In the genomic region with DNA sequence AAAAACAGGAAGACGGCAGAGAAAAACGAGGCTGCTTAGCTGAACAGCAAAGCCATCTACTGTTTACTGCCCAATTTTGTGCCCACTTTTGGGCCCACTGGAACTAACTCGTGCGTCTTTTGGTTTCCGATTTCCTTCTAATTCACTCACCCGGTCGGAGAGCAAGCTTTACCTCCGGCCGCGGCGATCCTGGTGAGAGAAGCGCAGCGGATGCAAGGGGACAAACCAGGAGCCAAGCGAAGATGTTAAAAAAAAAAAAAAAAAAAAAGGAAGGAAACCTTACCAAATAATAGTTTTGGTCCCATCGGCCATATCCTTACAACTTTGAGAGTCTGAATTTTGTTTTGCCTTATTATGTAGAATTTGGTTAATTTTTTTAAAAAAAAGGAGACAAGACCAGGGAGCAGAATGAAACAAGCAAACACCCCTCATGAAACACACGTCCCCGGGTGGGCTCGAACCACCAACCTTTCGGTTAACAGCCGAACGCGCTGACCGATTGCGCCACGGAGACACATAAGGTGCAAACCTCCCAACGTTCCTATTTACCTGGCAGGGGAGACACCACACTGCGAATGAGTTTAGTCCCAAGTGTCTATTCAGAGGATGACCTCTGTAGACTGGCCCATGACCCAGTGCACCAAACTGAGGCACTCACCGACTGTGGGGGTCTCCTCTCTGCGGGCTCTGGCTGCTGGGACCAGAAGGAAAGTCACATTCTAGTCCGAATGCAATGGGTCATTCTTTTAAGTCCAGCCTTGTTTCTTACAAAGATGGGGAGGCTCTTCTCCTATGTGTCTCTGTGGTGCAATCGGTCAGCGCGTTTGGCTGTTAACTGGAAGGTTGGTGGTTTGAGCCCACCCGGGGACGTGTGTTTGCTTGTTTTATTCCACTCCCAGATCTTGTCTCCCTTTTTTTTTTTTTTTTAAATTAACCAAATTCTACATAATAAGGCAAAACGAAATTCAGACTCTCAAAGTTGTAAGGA, we compare ENCODE assay signal across 8 mouse cellular contexts. TPM values are rescaled to one million over a fixed set of nuclear protein-coding genes. Genes with fewer than 3 reads are reported as not detected.
DNase-seq lines count a peak whose midpoint lies in the region; ATAC-seq lines count a peak whose summit lies in the region.

No protein-coding gene starts in this region.

- H3K4me2 ChIP-seq in hindbrain, embryonic 14.5 days (replicated peaks), result no peak overlapping the region

- no peak overlapping the region for H3K4me3 ChIP-seq in hindbrain, embryonic 14.5 days (replicated peaks; ENCODE audit: low read length)

- no peaks in the 10 kb centered on the region for H3K36me3 ChIP-seq in hindbrain, embryonic 14.5 days (replicated peaks; ENCODE audit: control insufficient read depth, insufficient read depth)

- H3K4me1 ChIP-seq in hindbrain, embryonic 14.5 days (replicated peaks; ENCODE audit: control insufficient read depth, insufficient read depth, low read length), result no peaks in the 10 kb centered on the region

- H3K27ac ChIP-seq in hindbrain, embryonic 14.5 days, result no peak overlapping the region

- no peak overlapping the region for H3K9ac ChIP-seq in hindbrain, embryonic 14.5 days

- DNase-seq in kidney, adult 18-20 months, result peak; percentile 24
- DNase-seq in kidney, adult 11 months, result no peak
- DNase-seq in Muller cell, postnatal 12 days (ENCODE audit: inconsistent ontology term), result peak; percentile 43
- peak; percentile 31 for DNase-seq in hindbrain, embryonic 14.5 days (ENCODE audit: low spot score)
- DNase-seq in naive thymus-derived CD4-positive, alpha-beta T cell, adult 2 months (ENCODE audit: low read depth), result peak; percentile 32
- no peak for DNase-seq in T-cell, adult 2 months (ENCODE audit: low spot score)
- DNase-seq in left cerebral cortex, adult 11 months (ENCODE audit: low spot score), result no peak

- no peaks in the 10 kb centered on the region; the same call in 1 of the 2 replicates for H3K9me3 ChIP-seq in hindbrain, embryonic 14.5 days (ENCODE audit: control insufficient read depth, low read length)

- peaks cover 99% of the 10 kb centered on the region for H3K27me3 ChIP-seq in hindbrain, embryonic 14.5 days (ENCODE audit: control insufficient read depth, insufficient read depth, low read length)

- ATAC-seq in hindbrain, embryonic 14.5 days (ENCODE audit: low FRiP score), result no peak
- ATAC-seq in inflammation-experienced regulatory T-cells, adult 6 months, result no peak

- 5% methylated on average over 36 of the region's 36 CpGs for WGBS in hindbrain, embryonic 14.5 days

RNA-seq across cellular contexts. Expression of a gene that starts 40.7 kb away (rescaled TPM):
- polyA plus RNA-seq in hindbrain, embryonic 14.5 days (2014; fragmentation: Nextera tagmentation; extraction: Ambion mirVana), result 1.8 and 3.1 TPM in 2 replicates
- polyA plus RNA-seq in inflammation-experienced regulatory T-cells, adult 6 months (2017; shearing (Covaris generic)), result under 1 TPM in 1 of 3 experiments, not detected in 2; 0.43 TPM

Comparison
In these comparisons a context has a peak if more than half of its experiments do, and no peak if none do; other contexts are left out.
1. DNase-seq: peak in kidney, adult 18-20 months (single experiment), Muller cell, postnatal 12 days (single experiment), hindbrain, embryonic 14.5 days (single experiment) and naive thymus-derived CD4-positive, alpha-beta T cell, adult 2 months (single experiment); none in kidney, adult 11 months (single experiment), T-cell, adult 2 months (single experiment) and left cerebral cortex, adult 11 months (single experiment).